ENCODE assay signal across 9 mouse cellular contexts in the genomic region with DNA sequence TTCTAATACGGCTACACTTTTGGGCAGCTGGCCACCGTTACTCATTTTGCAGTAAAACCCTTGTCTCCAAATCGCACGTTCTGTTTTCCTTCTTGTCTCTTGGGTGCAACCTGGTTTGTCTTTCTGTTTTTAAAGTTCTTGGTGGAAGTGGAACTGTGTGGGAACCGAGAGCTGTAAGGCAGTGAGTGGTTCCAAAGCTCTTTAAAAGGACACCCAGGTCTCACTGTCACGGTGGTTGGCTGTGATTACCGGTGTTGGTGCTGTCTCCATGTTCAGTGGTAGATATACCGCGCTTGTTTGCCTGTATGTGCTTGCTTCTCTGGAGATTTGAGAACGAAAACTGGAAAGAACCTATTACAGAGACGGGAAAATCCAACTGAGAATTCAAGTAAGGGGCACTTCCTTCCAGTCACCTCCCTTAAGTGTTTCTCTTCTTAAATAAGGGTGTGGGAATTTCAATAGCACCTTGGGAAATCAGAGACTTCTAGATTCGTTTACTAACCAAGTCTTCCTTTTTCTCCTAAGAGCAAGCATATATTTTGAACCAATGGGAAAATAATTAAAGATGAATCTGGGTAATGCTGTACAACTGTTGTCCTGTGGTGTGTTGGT. TPM values are rescaled to one million over a fixed set of nuclear protein-coding genes. Genes with fewer than 3 reads are reported as not detected.
DNase-seq lines count a peak whose midpoint lies in the region; ATAC-seq and TF ChIP-seq lines count a peak whose summit lies in the region.
"Had no signal": no experiment of that assay in that cellular context is flagged by ENCODE, and none has a peak within 500 bp of the region (broad histone marks: within the 10 kb centered on the region; RNA-seq: fewer than 3 reads in every experiment).

No protein-coding gene starts in this region.

- 0 out of 2 replicates have a peak, but pooled peaks cover 4% of the 10 kb centered on the region for H3K4me1 ChIP-seq in limb, embryonic 13.5 days
- peaks cover 2% of the 10 kb centered on the region; the same call in 1 of the 2 replicates for H3K4me1 ChIP-seq in olfactory bulb, adult 2 months (ENCODE audit: control insufficient read depth, insufficient read depth, low read length)

- ATAC-seq in erythroid progenitor cell, adult 5-6 weeks (replicated peaks; ENCODE audit: low FRiP score, poor library complexity, severe bottlenecking): peak; percentile 17; the same call in 1 of the 2 replicates
- ATAC-seq in limb, embryonic 13.5 days (ENCODE audit: low FRiP score, low read depth): no peak

- no peaks in the 10 kb centered on the region for H3K9me3 ChIP-seq in limb, embryonic 13.5 days

- peak overlapping the region; percentile 88 for H3K4me2 ChIP-seq in limb, embryonic 13.5 days (replicated peaks)

- H3K9ac ChIP-seq in limb, embryonic 13.5 days: 0 out of 2 replicates have a peak overlapping the region, but pooled peaks have one; percentile 25

- H3K27ac ChIP-seq in limb, embryonic 13.5 days: 0 out of 2 replicates have a peak overlapping the region, but pooled peaks have one; percentile 28
- H3K27ac ChIP-seq in olfactory bulb, adult 2 months (ENCODE audit: insufficient read depth, low read depth, low read length): no peak overlapping the region

- TF ChIP-seq CTCF in olfactory bulb, adult 2 months (IDR thresholded peaks at IDR 0.05; ENCODE audit: insufficient read depth, low read depth, low read length): no peak

- DNase-seq in embryo, embryonic 10 days (ENCODE audit: low spot score): peak; percentile 13
- DNase-seq in embryo, embryonic 9.5 days (ENCODE audit: extremely low spot score): no peak
- DNase-seq in CD4-positive helper T cell, adult 2 months (ENCODE audit: low read depth, low spot score): peak; percentile 36
- DNase-seq in ovary, postnatal 10 days (ENCODE audit: low spot score): no peak
- no peak for DNase-seq in layer of hippocampus, adult 9-10 months (ENCODE audit: low spot score)

- H3K36me3 ChIP-seq in limb, embryonic 13.5 days: no peaks in the 10 kb centered on the region

- WGBS in limb, embryonic 13.5 days: 3% methylated on average over 12 of the region's 12 CpGs
- 5% methylated on average over 12 of the region's 12 CpGs for WGBS in olfactory bulb, adult 2 months

- H3K27me3 ChIP-seq in limb, embryonic 13.5 days: no peaks in the 10 kb centered on the region

- no peak for TF ChIP-seq POLR2A in olfactory bulb, adult 2 months (IDR thresholded peaks at IDR 0.05; ENCODE audit: insufficient read depth, low read depth, low read length)

- peak overlapping the region; percentile 61 for H3K4me3 ChIP-seq in limb, embryonic 13.5 days
- peak overlapping the region; percentile 52 for H3K4me3 ChIP-seq in olfactory bulb, adult 2 months (ENCODE audit: insufficient read depth, low read depth, low read length)

RNA-seq across cellular contexts. Expression of a gene that starts 0.5 kb away (rescaled TPM):
- 176 and 202 TPM in 2 replicates for total RNA-seq in erythroid progenitor cell, adult 5-6 weeks (2015; ENCODE audit: low replicate concordance)
- total RNA-seq in erythroid progenitor cell, adult 5-6 weeks (2017; ENCODE audit: low replicate concordance): 63.5 and 70.4 TPM in 2 replicates
- polyA plus RNA-seq in limb, embryonic 13.5 days (2015; fragmentation: Nextera tagmentation; extraction: Ambion mirVana): 24.8 and 26.4 TPM in 2 replicates
- polyA plus RNA-seq in olfactory bulb, adult 2 months (2012; ENCODE audit: insufficient read depth, insufficient read length, low replicate concordance, missing spikeins): not detected in 2 replicates

RNA-seq across cellular contexts. Expression of a gene that starts 0.7 kb away (rescaled TPM):
- total RNA-seq in erythroid progenitor cell, adult 5-6 weeks (2015; ENCODE audit: low replicate concordance): not detected in 2 replicates
- total RNA-seq in erythroid progenitor cell, adult 5-6 weeks (2017; ENCODE audit: low replicate concordance): not detected in 2 replicates
- not detected in 2 replicates for polyA plus RNA-seq in limb, embryonic 13.5 days (2015; fragmentation: Nextera tagmentation; extraction: Ambion mirVana)
- polyA plus RNA-seq in olfactory bulb, adult 2 months (2012; ENCODE audit: insufficient read depth, insufficient read length, low replicate concordance, missing spikeins): not detected in 2 replicates
- polyA plus RNA-seq: C2C12 had no signal

Comparison
In these comparisons a context has a peak if more than half of its experiments do, and no peak if none do; other contexts are left out.
1. DNase-seq: peak in embryo, embryonic 10 days (single experiment) and CD4-positive helper T cell, adult 2 months (single experiment); none in embryo, embryonic 9.5 days (single experiment), ovary, postnatal 10 days (single experiment) and layer of hippocampus, adult 9-10 months (single experiment).